8 mouse cellular contexts compared by ENCODE assay signal in genomic region chr10:94689176-94689510, GRCm38 (mm10). TPM values are rescaled to one million over a fixed set of nuclear protein-coding genes. Genes with fewer than 3 reads are reported as not detected.
A peak's percentile ranks its signal among the peaks of the same experiment; 100 is the strongest.
DNase-seq lines count a peak whose midpoint lies in the region; ATAC-seq and TF ChIP-seq lines count a peak whose summit lies in the region.

No protein-coding gene starts in this region.

- peak overlapping the region; percentile 83 for H3K4me2 ChIP-seq in neural tube, embryonic 11.5 days (ENCODE audit: low read depth)
- H3K4me2 ChIP-seq in limb, embryonic 13.5 days (replicated peaks) = peak overlapping the region; percentile 77

- peak overlapping the region; percentile 86 for H3K4me3 ChIP-seq in neural tube, embryonic 11.5 days (ENCODE audit: low read depth, low read length)
- H3K4me3 ChIP-seq in embryonic fibroblast, embryonic 13.5 days (ENCODE audit: insufficient read depth, low read length) = peak overlapping the region; percentile 100
- H3K4me3 ChIP-seq in limb, embryonic 13.5 days = peak overlapping the region; percentile 89
- peak overlapping the region; percentile 92 for H3K4me3 ChIP-seq in small intestine, adult 2 months (ENCODE audit: low read depth, low read length)

- H3K9ac ChIP-seq in neural tube, embryonic 11.5 days (ENCODE audit: low read length) = peak overlapping the region; percentile 95
- peak overlapping the region; percentile 98 for H3K9ac ChIP-seq in limb, embryonic 13.5 days

- peaks cover 7% of the 10 kb centered on the region; the same call in 1 of the 2 replicates for H3K4me1 ChIP-seq in neural tube, embryonic 11.5 days (ENCODE audit: control insufficient read depth, insufficient read depth, low read length)
- H3K4me1 ChIP-seq in embryonic fibroblast, embryonic 13.5 days (ENCODE audit: control insufficient read depth, insufficient read depth, low read length) = no peaks in the 10 kb centered on the region
- peaks cover 14% of the 10 kb centered on the region for H3K4me1 ChIP-seq in limb, embryonic 13.5 days
- H3K4me1 ChIP-seq in small intestine, adult 2 months (ENCODE audit: control insufficient read depth, insufficient read depth, insufficient read length, low read length) = peaks cover 4% of the 10 kb centered on the region

- no peak for TF ChIP-seq POLR2A in embryonic fibroblast, embryonic 13.5 days (IDR thresholded peaks at IDR 0.05; ENCODE audit: low read depth, low read length)
- no peak for TF ChIP-seq POLR2A in small intestine, adult 2 months (IDR thresholded peaks at IDR 0.05; ENCODE audit: low read depth, low read length)

- ATAC-seq in neural tube, embryonic 11.5 days (ENCODE audit: insufficient read depth, low FRiP score, low TSS enrichment) = peak; percentile 13; the same call in 1 of the 2 replicates
- no peak for ATAC-seq in limb, embryonic 13.5 days (ENCODE audit: low FRiP score, low read depth)
- no peak; the same call in none of the 2 replicates for ATAC-seq in cerebellum, adult (ENCODE audit: insufficient number of reproducible peaks, low FRiP score, low TSS enrichment)

- no peaks in the 10 kb centered on the region for H3K36me3 ChIP-seq in neural tube, embryonic 11.5 days (ENCODE audit: control insufficient read depth, insufficient read depth, low read length)
- H3K36me3 ChIP-seq in limb, embryonic 13.5 days = no peaks in the 10 kb centered on the region
- H3K36me3 ChIP-seq in small intestine, adult 2 months (ENCODE audit: control insufficient read depth, insufficient read depth, low read length) = no peaks in the 10 kb centered on the region

- H3K27ac ChIP-seq in neural tube, embryonic 11.5 days (ENCODE audit: low read depth, low read length) = peak overlapping the region; percentile 81
- peak overlapping the region; percentile 63 for H3K27ac ChIP-seq in embryonic fibroblast, embryonic 13.5 days (ENCODE audit: insufficient read depth, low read length)
- H3K27ac ChIP-seq in limb, embryonic 13.5 days = peak overlapping the region; percentile 85
- peak overlapping the region; percentile 76; the same call in 1 of the 2 replicates for H3K27ac ChIP-seq in small intestine, adult 2 months (ENCODE audit: insufficient read depth, low read depth, low read length)

- WGBS in neural tube, embryonic 11.5 days = under 1% methylated on average over 7 of the region's 7 CpGs
- WGBS in limb, embryonic 13.5 days = 0% methylated on average over 7 of the region's 7 CpGs
- under 1% methylated on average over 7 of the region's 7 CpGs for WGBS in small intestine, adult 2 months

- no peaks in the 10 kb centered on the region for H3K27me3 ChIP-seq in neural tube, embryonic 11.5 days (ENCODE audit: control insufficient read depth, insufficient read depth, low read length)
- no peaks in the 10 kb centered on the region for H3K27me3 ChIP-seq in limb, embryonic 13.5 days
- no peaks in the 10 kb centered on the region for H3K27me3 ChIP-seq in small intestine, adult 2 months (ENCODE audit: control insufficient read depth, insufficient read depth, low read length)

- no peaks in the 10 kb centered on the region for H3K9me3 ChIP-seq in neural tube, embryonic 11.5 days (ENCODE audit: control insufficient read depth, low read length)
- H3K9me3 ChIP-seq in limb, embryonic 13.5 days = no peaks in the 10 kb centered on the region

- no peak for DNase-seq in neural tube, embryonic 11.5 days (ENCODE audit: low spot score)
- no peak for DNase-seq in neural tube, embryonic 10.5 days (ENCODE audit: extremely low spot score, low spot score)
- DNase-seq in left cerebral cortex, adult 18-20 months (ENCODE audit: low spot score in 2 of 2) = no peak
- DNase-seq in retina, postnatal 1 day = no peak

- no peak for TF ChIP-seq CTCF in embryonic fibroblast, embryonic 13.5 days (IDR thresholded peaks at IDR 0.05; ENCODE audit: borderline replicate concordance, insufficient read depth, low read length)
- no peak for TF ChIP-seq CTCF in small intestine, adult 2 months (IDR thresholded peaks at IDR 0.05; ENCODE audit: extremely low read depth, insufficient read length, insufficient replicate concordance, low read depth, low read length)

RNA-seq across cellular contexts. Expression of gene Cep83, which starts 0.7 kb away (rescaled TPM):
- 22.3 and 25.3 TPM in 2 replicates for polyA plus RNA-seq in neural tube, embryonic 11.5 days (2014; fragmentation: Nextera tagmentation; extraction: Ambion mirVana)
- 25.0 and 31.2 TPM in 2 replicates for polyA plus RNA-seq in embryonic fibroblast, embryonic 13.5 days (2011; ENCODE audit: insufficient read length, low read depth, missing spikeins)
- polyA plus RNA-seq in limb, embryonic 13.5 days (2015; fragmentation: Nextera tagmentation; extraction: Ambion mirVana) = 22.0 and 22.6 TPM in 2 replicates
- 1.7 and 3.2 TPM in 2 replicates for polyA plus RNA-seq in small intestine, adult 2 months (2012; rRNA removed)
- total RNA-seq in left cerebral cortex, adult 18-20 months (2021) = 10 to 100 TPM; 39.5 to 43.9 TPM
